Mouse (Mus musculus) testis, adult 2 months (tissue): ENCODE results near the gene Dok7.

Experiments
- CTCF ChIP-seq: fragments of 200-500 bp; IDR thresholded peaks from 2 replicates; pipeline ENCODE4 v1.5.1; 2012; ENCODE audit warnings: low read depth, mild to moderate bottlenecking, inconsistent platforms, low read length, moderate library complexity; ENCODE audit not compliant: control insufficient read depth, insufficient read depth, insufficient replicate concordance
- POLR2A ChIP-seq: fragments of 200-500 bp; IDR thresholded peaks from 2 replicates; pipeline ENCODE4 v1.6.1; 2012; ENCODE audit warnings: low read depth, mild to moderate bottlenecking, inconsistent platforms, low read length, moderate library complexity; ENCODE audit not compliant: control insufficient read depth

- TF ChIP-seq CTCF = no peak
- no peak for TF ChIP-seq POLR2A
These were observed 46.5 kb downstream of the Dok7 start for GRCm38 (mm10) chr5:35103086-35103485.
